Mouse (Mus musculus) megakaryocyte-erythroid progenitor cell, adult 5-6 weeks (primary cell): ENCODE results near the gene S1pr1. TPM values are rescaled to one million over a fixed set of nuclear protein-coding genes. Genes with fewer than 3 reads are reported as not detected.

ENCODE experiments used
- ATAC-seq: replicated peaks from 2 replicates; pipeline ENCODE4 v1.8.0; 2016; ENCODE audit warnings: mild to moderate bottlenecking, inconsistent platforms; ENCODE audit not compliant: severe bottlenecking, poor library complexity, low FRiP score, low TSS enrichment
- total RNA-seq, 2 experiments: library from RNA; stranded (forward) in 1 of 2; stranded (reverse) in 1 of 2; fragments of 200-1000, 215-1000 nt in 1 of 2; fragments of >200 nt in 1 of 2; fragmentation: Nextera tagmentation in 1 of 2; gene quantifications; 2 replicates each; pipeline ENCODE4 v1.2.3; 2014 to 2017

The S1pr1 gene
- total RNA-seq, 2 experiments from 2014 or later: 6.4 to 13.1 TPM

DNA sequence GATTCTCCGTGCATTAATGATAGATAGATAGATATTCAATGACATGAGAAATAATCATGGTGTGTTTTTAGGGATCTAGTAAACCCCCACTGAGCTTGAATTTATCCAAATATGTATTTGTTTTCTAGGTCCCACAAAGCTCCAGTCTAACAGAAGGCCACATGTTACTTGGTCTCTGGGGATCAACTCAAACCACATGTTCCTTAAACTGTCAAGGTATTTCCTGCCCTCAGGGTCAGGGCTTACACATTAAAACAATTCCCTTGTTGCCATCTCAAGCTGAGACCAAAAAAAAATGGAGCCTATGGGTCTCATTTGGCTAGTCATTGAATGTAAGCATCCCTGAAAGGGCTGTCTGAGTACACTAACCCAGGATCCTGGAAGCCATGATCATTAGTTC is 33.7 kb downstream of the S1pr1 start:
- no peak for ATAC-seq

DNA sequence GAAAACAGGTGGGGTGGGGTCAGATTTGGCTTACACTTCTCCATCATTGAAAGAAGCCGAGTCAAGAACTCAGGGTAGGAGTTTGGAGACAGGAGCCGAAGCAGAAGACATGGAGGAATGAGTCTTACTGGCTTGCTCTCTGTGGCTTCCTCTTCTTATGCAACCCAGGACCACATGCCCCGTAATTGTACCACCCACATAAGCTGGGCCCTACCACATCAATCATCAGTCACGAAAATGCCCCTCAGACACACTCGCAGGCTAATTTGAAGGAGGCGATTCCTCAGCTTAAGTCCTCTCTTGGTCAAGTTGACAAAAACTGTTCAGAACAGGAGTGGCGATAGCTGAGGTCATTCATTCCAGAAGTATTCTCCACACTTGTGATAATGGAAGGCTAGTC is 35.9 kb downstream of the S1pr1 start:
- ATAC-seq: no peak

DNA sequence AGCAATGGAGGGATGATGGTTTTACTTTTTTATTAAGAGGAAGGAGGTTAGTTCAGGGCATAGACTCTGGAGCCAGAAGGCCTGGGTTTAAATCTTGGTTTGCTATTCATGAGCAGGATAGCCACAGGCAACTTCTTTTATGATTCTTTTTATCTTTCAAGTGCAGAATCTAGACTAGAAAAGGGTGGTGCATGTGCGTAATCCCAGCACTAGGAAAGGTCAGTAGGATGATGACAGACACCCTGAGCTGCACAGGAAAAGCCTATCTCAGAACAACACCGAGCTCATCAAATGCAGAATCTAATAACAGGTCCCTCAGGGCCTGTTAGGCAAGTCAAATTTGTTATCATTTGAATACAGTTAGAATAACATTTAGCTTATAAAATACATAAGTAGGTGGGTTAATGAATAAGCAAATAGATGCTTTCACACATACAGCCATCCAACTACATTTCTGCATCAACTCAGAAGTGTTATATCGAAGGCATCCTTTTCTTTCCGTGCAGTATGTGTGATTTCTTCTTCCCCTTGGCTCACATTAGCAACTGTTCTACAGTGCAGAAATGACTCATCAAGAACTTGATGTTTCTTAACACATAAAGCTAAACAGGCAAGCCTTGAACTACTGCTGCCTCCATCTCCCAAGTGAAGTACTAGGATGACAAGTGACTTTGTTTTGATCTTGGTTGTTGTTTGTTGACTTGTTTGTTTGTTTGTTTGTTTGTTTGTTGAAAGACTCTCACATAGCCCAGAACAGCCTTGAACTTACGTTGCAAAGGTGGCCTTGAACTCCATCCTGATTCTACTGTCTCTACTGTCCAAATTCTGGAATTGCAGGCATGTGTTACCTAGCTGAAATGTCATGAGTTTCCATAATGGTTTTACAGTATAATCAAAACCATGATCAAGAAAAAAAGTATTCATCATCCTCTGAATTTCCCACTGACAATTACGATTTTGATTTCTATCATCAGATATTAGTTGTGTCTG is 39.0 kb downstream of the S1pr1 start:
- peak; percentile 81 for ATAC-seq

DNA sequence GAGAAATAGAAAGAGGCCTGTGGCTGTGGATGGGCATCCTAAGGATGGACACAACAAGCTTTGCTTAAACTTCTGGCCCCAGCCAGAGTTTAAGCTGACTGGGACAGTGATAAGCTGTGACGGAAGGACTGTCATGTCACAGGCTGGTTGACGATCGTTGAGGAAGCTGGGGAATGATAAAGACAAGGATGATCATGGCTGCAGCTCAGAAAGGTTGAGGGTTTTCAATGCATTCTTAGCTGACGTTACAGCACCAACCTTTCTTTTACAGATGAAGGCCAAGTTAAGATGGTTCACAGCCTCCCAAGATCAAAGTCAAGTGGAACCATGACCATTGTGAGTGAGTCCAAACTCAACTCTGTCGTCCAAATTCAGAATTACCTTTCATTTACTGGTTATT is 40.2 kb downstream of the S1pr1 start:
- 0 out of 2 replicates have a peak, but pooled peaks have one; percentile 28 for ATAC-seq

DNA sequence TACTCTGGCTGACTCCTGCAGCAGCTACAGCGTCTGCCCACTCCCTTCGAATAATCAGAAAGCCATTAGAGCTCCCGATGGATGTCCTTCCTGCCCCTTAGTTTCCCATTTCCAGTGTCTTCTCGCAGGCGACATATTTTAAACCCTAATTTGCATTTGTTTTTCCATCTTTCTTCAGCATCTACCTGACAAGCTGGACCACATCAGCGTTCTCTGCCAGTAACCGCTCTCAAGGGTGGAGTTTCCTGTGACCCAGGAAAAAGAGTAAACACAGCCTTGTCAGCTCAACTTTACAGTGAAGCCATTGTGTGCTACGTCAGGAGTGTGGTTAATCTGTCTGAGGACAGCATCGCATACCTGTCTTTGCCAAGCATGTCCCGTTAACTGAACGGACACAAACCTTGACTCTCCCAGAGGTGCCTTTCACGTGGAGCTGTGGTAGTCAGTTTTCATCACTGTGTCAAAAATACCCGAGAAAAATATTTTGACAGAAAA is 41.2 kb downstream of the S1pr1 start:
- ATAC-seq: 0 out of 2 replicates have a peak, but pooled peaks have one; percentile 34

DNA sequence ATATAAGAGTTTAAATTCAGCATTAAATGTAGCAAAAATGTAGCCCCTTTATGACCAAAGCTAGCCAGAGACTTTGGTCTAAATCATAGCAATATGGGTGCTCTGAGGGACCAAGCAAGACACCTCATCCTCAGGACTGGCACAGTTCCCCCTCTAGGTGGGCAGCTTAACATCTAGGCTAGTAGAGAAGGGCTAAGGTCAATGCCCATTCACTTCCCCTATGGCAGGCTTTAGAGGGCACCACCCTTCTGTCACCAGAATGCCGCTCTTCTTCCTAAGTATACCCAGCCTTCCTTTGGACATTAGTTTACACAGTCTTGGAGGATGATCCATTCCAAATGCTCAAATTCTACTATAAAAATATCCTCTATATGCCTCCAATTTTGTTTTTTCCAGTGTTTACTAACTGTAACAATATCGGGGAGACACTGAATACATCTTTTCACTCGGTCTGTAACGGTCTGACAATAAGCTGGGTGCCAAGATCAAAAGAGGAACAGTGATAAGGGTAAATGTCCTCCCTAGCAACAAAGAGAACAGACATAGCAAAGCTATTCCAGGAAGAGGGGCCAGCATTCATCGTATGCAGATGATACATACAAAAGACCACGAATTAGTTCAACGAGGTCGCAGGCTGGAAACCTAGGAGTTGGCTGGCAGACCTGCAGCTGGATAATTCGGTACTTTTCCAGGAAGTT is 41.8 kb downstream of the S1pr1 start:
- peak; percentile 53 for ATAC-seq

DNA sequence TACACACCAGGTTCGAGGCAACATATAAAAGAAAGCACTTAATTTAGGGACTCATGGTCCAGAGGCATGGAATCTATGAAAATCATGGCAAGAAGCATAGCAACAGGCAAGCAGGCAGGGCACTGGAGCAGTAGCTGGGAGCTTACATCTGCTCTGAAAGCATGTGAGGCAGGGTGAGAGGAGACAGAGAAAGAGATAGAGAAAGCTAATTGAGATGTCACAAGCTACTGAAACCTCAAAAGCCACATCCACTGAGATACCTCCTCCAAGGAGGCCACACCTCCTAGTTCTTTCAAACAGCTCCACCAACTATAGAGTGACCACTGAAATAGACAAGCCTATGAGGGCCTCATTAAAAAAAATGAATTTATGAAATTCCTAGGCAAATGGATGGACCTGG is 45.6 kb downstream of the S1pr1 start:
- ATAC-seq: peak; percentile 56

DNA sequence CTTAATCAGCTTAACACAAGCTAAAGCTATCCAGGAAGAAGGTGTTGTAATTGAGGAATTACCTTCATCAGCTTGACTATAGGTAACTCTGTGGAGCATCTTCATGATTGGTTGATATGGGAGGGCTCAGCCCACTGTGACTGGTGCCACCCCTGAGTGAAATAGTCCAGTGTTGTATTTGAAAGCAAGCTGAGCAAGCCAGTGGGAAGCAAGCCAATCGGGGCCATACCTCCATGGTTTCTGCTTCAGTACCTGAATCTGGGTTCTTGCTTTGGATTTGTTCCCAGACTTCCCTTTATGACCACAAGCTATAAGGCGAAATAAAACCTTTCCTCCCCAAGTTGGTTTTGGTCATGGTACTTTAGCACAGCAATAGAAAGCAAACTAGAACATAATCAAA is 47.7 kb downstream of the S1pr1 start:
- ATAC-seq: no peak

DNA sequence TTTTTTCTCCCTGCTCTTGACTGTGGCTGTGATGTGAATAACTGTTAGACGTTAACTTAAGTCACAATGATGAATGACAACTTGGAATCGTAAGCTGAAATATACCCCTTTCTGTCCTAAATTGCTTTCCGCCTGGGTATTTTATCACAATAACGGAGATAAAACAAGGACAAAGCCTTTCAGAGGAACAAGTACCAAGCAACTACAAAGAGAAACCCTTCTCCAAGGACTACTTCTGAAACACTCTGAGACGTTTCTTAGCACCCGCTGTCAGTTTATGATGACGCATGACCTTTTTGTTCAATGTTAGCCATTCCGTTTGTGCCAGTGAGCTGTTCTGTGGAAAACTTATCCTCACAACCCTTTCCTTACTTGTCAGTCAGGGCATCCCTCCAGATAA is 48.3 kb downstream of the S1pr1 start:
- ATAC-seq: no peak

DNA sequence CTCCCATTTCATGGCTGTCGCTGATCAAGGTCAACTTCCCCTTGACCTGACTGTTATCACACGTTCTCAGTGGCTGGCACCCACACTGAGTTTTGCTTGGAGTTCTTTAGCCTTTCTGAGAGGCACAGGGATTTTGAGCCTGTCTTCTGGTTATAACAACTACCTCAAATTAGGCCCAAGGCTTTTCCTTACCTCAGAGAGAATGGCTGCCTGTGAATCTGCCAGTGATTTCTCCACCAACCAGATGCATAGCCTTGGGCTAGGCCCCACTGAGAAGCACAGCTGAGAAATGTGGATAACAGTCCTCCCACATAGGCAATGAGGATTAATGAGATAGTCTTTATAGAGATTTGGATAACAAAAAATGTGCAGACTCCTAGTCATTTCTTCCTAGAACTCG is 50.4 kb downstream of the S1pr1 start:
- peak; percentile 44; the same call in 1 of the 2 replicates for ATAC-seq

DNA sequence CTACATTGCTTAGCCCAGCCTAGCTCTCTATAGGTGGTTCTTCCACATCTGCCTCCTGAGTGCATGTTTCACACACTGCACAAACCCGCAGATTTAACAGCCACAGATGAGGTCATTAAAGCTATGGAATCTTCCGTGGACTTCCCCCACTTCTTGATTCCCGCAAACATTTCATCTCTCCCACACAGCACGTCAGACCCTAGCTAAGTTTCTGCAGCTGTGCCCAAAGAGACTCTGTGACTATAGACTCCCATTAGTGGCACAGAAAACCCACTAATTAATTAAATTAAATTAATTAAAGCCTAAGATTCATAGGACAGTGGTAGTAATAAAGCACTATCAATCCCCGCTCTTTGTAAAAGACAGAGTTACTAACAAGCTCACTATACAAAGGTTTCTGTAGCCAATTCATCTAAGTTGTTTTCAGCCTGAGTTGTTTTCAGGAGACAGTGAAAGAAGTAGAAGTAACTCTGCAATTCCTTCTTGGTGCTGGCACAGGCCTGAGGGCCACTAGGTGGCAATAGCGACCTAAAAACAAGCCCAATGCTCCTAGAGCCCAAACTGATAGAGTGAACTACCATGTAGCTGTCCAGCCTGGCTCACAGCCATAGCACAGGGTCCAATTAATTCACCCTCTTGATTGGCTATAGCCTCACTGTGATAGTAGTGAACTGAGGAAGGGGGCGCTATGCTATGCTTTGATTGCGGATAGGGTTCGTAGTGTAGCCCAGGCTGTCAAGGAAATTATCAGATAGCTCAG is 54.0 kb downstream of the S1pr1 start:
- peak; percentile 90 for ATAC-seq

Other genes starting within 250 kb of the S1pr1 start
- 65.6 and 66.4 TPM in 2 replicates for gene Dph5, start 172.8 kb upstream of the S1pr1 start, total RNA-seq (2014; fragmentation: Nextera tagmentation)
- 85.9 and 94.3 TPM in 2 replicates for gene Dph5, start 172.8 kb upstream of the S1pr1 start, total RNA-seq (2017)